Mouse (Mus musculus): ENCODE measurements around the gene Sgta.
A peak's percentile ranks its signal among the peaks of the same experiment; 100 is the strongest.

Gene Sgta

DNA sequence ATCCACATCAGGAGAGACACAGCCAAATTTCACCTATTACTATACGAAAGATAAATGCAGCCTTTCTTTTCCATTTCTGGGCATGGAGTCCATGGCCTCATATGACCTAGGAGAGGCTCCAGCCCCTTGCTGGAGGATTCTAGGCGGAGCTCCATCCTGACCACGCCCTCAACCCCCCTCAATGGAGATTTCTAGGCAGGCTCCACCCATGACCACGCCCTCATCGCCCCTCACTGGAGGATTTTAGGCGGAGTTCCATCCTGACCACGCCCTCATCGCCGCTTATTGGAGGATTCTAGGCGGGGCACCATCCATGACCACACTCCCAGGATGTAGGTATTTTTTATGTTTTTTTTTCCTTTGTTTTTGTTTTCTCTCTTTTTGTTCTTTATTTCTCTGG is 41.7 kb downstream of the Sgta start:
- no peak for DNase-seq

- DNase-seq = peak; percentile 45 to 80
Measured at GRCm38 (mm10) chr10:81016645-81017044, 43.3 kb downstream of the Sgta start.

DNA sequence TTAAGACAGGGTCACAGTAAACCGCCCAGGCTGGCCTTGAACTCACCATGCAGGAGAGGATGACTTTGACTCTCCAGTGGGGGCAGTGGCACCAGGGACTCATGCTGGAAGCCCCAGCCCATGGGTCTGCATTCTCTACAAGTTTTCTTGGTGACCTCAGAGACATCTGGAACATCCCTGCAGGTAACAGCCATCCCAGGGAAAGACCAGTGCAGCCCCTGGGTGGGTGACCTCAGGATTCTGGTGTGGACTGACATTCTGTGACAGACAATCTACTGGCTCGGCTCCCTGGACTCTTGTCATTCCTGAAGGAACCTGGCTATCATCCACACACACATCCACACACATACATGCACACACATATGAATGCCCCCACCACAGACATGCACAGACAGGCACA is 44.3 kb downstream of the Sgta start:
- no peak for DNase-seq

DNA sequence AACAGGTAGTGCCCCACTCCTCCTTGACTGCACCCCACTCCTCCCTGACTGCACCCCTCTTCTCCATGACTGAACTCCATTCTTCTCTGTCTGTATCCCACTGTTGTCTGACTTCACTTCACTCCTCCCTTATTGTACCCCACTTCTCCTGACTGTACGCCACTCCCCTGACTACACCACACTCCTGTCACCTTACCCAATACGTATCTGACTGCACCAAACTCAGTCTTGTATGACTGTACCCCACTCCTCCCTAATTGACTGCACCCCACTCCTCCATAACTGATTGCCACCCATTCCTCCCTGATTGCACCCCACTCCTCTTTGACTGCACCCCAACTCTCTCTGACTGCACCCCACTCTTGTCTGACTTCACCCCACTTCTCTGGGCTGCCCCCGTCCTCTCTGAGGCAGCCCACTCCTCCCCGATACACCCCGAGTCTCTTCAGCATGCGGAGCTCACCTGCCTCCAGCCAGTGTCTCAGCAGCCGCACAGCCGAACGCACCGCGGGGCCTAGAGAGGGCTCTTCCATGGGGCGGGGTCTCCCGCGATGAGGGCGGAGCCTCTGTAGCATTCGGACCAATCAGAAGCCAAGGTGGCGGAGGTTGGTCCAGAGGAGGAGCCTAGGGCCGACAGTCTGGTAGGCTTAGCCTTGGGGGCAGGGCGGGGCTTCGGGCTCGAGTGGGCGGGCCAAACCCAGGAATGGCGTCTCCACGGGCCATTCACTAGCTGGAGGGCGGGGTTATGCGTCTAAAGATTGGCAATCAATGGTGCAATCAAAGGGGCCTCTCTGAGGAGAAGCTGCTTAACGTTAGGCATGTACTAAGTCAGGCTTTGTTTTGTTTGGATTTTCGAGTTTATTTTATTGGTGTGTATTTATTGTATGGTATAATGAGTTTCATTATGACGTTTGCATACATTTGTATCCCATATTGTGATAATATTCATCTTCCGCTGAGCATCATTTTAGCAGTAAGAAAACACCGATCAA is 45.3 kb downstream of the Sgta start, which contains the start of gene Gng7:
Gene Gng7 (minus strand): TSS at position 553 of the 992 bp plus-strand sequence.
- DNase-seq = peak; percentile 87 to 88

DNA sequence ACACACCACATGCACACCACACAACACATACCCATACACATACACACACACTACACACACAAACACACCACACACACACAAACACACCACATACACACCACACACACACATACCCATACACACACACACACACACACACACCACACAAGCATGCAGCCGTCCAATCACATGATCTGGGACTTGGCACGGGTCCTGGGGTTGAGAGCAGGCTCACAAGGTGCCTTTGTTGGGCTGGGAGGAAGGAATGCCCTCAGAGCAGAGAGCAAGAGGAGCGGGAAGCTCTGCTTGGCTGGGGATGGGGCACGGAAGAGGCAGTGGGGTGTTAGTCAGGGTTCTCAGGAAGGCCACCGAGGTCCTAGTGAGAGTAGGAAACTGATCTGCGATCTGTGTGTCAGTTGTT is 49.1 kb downstream of the Sgta start:
- DNase-seq = no peak

GRCm38 (mm10) chr10:81007240-81007639 is 52.7 kb downstream of the Sgta start:
- DNase-seq = no peak

- DNase-seq = no peak
Measured at GRCm38 (mm10) chr10:81006005-81006677, 53.8 kb downstream of the Sgta start.

- DNase-seq = no peak
Measured at GRCm38 (mm10) chr10:81001161-81001560, 58.8 kb downstream of the Sgta start.

DNA sequence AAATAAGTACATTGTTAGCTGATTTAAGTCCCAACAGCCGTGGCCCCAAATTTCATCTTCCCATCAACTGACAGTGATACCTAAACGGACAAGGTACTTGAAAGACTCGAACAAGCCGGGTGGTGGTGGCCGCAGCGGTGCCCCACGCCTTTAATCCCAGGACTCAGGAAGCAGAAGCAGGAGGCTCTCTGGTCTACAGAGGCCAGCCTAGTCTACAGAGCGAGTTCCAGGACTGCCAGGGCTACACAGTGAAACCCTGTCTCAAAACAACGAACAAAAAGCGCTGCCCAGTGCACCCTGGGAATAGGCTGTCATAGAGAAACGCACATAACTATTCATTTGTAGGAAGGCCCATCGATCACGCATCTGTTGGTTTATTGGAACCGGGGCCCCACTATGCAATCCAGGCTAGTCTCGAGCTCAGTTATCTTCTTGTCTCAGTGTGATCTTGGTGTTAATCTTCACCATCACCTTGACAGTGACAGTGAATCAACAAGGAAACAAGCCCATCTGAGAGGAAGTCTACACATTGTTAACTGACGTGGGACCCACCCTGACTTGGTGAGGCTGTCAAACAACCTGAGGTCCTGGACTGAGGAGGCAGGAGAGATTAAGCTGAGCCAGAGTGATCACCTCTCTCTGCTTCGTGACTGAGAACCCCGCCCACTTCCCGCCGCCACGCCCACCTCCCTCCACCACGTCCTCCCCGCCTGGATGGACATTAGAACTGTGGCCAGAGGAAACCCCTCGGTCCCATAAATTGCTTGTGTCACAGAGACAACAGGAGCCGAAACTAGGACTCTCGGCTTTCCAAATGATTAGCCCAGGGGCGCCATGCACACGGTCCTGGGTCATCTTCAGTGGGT is 59.6 kb downstream of the Sgta start:
- DNase-seq = no peak

DNA sequence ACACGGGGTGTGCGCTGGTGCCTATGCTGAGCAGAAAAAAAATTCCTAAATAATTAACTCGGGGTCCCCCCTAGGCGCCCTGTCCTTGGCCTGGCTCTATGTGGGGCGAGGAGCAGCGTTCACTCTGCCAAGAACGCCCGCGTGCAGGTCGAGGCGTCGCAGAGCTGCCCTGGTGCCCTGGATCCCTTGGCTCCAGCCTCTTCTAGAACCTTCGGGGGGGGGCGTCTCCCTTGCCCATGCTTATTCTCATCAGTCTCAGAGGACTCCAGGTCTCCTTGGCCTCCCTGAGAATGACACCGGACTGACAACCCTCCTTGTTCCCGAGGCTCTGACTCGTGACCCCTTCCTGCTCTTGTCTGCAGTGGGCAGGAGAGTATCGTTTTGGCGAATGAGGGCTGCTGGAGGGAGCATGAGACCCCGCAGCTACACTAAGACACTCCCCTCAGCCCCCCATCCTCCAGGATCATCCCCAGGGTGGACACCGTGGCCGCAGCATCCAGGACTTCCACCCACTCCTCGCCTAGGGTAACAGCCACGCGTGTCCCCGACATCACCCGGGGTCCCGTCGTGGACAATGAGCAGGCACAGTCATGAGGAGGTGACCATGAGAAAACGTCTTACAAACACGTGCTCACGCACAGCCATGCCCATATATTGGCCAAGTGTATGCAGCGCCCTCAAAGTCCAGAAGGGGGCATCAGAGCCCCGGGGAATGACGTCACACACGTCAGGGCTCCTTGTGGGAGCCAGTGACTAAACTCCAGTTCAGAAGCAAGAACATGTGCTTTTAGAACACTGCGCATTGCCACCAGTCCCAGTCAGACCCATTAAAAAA is 60.4 kb downstream of the Sgta start:
- DNase-seq = peak; percentile 72 to 84

GRCm38 (mm10) chr10:80998778-80999177 is 61.2 kb downstream of the Sgta start:
- peak; percentile 38 to 52 for DNase-seq

DNA sequence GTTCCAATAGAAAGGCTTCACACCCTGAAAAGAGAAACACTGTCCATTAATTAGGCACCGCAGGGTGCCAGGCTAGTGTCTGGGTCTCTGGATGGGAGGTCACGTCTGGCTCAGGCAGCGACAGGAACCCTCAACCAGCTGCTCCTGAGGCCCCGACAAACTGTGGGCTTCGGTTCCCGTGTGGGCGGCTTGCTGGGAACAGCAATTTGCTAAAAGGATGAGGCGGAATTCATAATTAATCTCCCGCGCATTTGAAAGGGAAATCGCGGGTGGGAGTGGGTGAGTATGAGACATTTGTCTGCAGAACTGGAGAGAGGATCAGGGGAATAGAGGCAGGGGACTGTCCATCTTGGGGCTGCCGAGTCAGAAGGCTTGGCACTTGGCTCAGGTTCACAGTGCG is 62.0 kb downstream of the Sgta start:
- DNase-seq = no peak

DNA sequence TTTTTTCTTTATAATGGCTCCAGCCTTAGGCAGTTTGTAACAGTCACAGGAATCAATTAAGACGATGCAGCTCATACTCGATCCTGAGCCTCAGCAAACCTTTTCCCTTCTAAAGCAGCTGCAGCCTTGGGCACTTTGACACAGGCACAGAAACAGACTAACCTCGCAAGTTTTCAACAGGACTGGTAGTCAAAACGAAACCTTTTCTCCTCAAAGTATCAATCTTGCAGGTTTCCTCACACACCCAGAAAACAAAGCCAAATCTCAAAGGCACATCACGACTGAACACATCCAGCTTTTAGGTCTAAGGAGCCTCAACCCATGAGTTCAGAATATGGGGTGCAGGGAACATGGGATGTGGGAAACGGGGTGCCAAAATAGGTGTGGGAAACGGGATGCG is 62.6 kb downstream of the Sgta start:
- DNase-seq = no peak

GRCm38 (mm10) chr10:80996501-80996900 is 63.5 kb downstream of the Sgta start:
- DNase-seq = no peak

GRCm38 (mm10) chr10:80995091-80995632 is 64.8 kb downstream of the Sgta start:
- peak; percentile 58 to 81 for DNase-seq

- DNase-seq = no peak
Measured at GRCm38 (mm10) chr10:80994621-80995020, 65.4 kb downstream of the Sgta start.

Data from spleen, adult 18-20 months (tissue).